Mouse (Mus musculus) gastrocnemius, postnatal 36 days (tissue): Measurements from ENCODE around the gene Ano5. TPM values are rescaled to one million over a fixed set of nuclear protein-coding genes. Genes with fewer than 3 reads are reported as not detected.

Source experiments
- DNase-seq, 2 experiments: peaks; one replicate each; pipeline ENCODE4 v3.0.0; 2022
- intact Hi-C: fragments of 180-260 bp; cut with DNase I; formaldehyde crosslinking; loops from one replicate; pipeline ENCODE4 v1.15.1; 2025
- total RNA-seq, 2 experiments: library from RNA; stranded (reverse); gene quantifications; 2 replicates each; pipeline ENCODE4 v1.2.3; 2021

Gene Ano5
- total RNA-seq, 2 experiments from 2014 or later, result 106 to 109 TPM

- DNase-seq, result no peak
- intact Hi-C loops, result no loop called here
These were observed 116.3 kb downstream of the Ano5 start for GRCm38 (mm10) chr7:51627001-51627631.

GRCm38 (mm10) chr7:51627666-51628065 lies 116.8 kb downstream of the Ano5 start:
- intact Hi-C loops, result no loop called here
- no peak for DNase-seq

GRCm38 (mm10) chr7:51628349-51628748 lies 117.5 kb downstream of the Ano5 start:
- no peak for DNase-seq
- intact Hi-C loops, result no loop called here

GRCm38 (mm10) chr7:51629206-51629605 lies 118.4 kb downstream of the Ano5 start:
- intact Hi-C loops, result no loop called here

GRCm38 (mm10) chr7:51631171-51631570 lies 120.3 kb downstream of the Ano5 start:
- intact Hi-C loops, result no loop called here
- no peak for DNase-seq

More at GRCm38 (mm10) chr7:51629206-51629605, 118.4 kb downstream of the Ano5 start:
- DNase-seq, result no peak

- intact Hi-C loops, result no loop called here
- no peak for DNase-seq
These were observed 121.9 kb downstream of the Ano5 start for GRCm38 (mm10) chr7:51632543-51633229.

GRCm38 (mm10) chr7:51633230-51633844 lies 122.5 kb downstream of the Ano5 start:
- intact Hi-C loops, result no loop called here
- DNase-seq, result no peak

Other genes starting within 250 kb of the Ano5 start
- not detected for gene Slc17a6, start 111.0 kb downstream of the Ano5 start, total RNA-seq